Mouse (Mus musculus): ENCODE measurements around the gene Ubb. TPM values are rescaled to one million over a fixed set of nuclear protein-coding genes. Genes with fewer than 3 reads are reported as not detected.

Gene Ubb
- polyA plus RNA-seq, 1 experiment from 2014 or later, result 3,903 TPM

Other genes with a start within 250 kb of the Ubb start
- gene Pigl, start 92.7 kb upstream of the Ubb start, polyA plus RNA-seq (2014; fragmentation: Nextera tagmentation; extraction: Ambion mirVana), result 13.1 and 15.3 TPM in 2 replicates
- 160 and 176 TPM in 2 replicates for gene Ncor1, start 92.6 kb upstream of the Ubb start, polyA plus RNA-seq (2014; fragmentation: Nextera tagmentation; extraction: Ambion mirVana)
- gene Cenpv, start 11.9 kb upstream of the Ubb start, polyA plus RNA-seq (2014; fragmentation: Nextera tagmentation; extraction: Ambion mirVana), result 59.6 and 66.7 TPM in 2 replicates
- 10.0 and 11.7 TPM in 2 replicates for gene Trpv2, start 23.3 kb downstream of the Ubb start, polyA plus RNA-seq (2014; fragmentation: Nextera tagmentation; extraction: Ambion mirVana)
- gene Lrrc75a, start 97.4 kb downstream of the Ubb start, polyA plus RNA-seq (2014; fragmentation: Nextera tagmentation; extraction: Ambion mirVana), result 12.3 and 13.6 TPM in 2 replicates
- 39.5 and 47.0 TPM in 2 replicates for gene Mmgt2, start 97.5 kb downstream of the Ubb start, polyA plus RNA-seq (2014; fragmentation: Nextera tagmentation; extraction: Ambion mirVana)
- gene Zfp287, start 180.7 kb downstream of the Ubb start, polyA plus RNA-seq (2014; fragmentation: Nextera tagmentation; extraction: Ambion mirVana), result 13.6 and 14.4 TPM in 2 replicates
- not detected in 2 replicates for gene Gm10428, start 201.9 kb downstream of the Ubb start, polyA plus RNA-seq (2014; fragmentation: Nextera tagmentation; extraction: Ambion mirVana)
- gene Zfp286, start 238.3 kb downstream of the Ubb start, polyA plus RNA-seq (2014; fragmentation: Nextera tagmentation; extraction: Ambion mirVana), result 28.6 and 29.4 TPM in 2 replicates